Mouse (Mus musculus) kidney, embryonic 15.5 days (tissue): Measurements from ENCODE around the gene Cpa5. TPM values are rescaled to one million over a fixed set of nuclear protein-coding genes. Genes with fewer than 3 reads are reported as not detected.

ENCODE experiments used
- ATAC-seq: fragments of 200-750 bp; cut with Nextera tagmentation; replicated peaks from 2 replicates; pipeline ENCODE4 v1.8.0; 2017; ENCODE audit warnings: moderate TSS enrichment; ENCODE audit not compliant: low FRiP score
- H3K27ac ChIP-seq: fragments of 300-500 bp; sonication (generic); 2 replicates; pipeline ENCODE4 v1.5.1; 2015; ENCODE audit warnings: mild to moderate bottlenecking, inconsistent platforms
- H3K27me3 ChIP-seq: fragments of 300-500 bp; sonication (generic); 2 replicates; pipeline ENCODE4 v1.6.1; 2015; ENCODE audit warnings: inconsistent platforms
- H3K36me3 ChIP-seq: fragments of 300-500 bp; sonication (generic); 2 replicates; pipeline ENCODE4 v1.6.1; 2015; ENCODE audit warnings: inconsistent platforms
- H3K4me1 ChIP-seq: fragments of 300-500 bp; sonication (generic); 2 replicates; pipeline ENCODE4 v1.6.1; 2015; ENCODE audit warnings: inconsistent platforms
- H3K4me2 ChIP-seq: fragments of 300-500 bp; sonication (generic); 2 replicates; pipeline ENCODE4 v1.6.1; 2015; ENCODE audit warnings: moderate library complexity, mild to moderate bottlenecking, inconsistent platforms
- H3K4me3 ChIP-seq: fragments of 300-500 bp; sonication (generic); replicated peaks from 2 replicates; pipeline ENCODE4 v1.5.1; 2015; ENCODE audit warnings: mild to moderate bottlenecking, inconsistent platforms
- H3K9ac ChIP-seq: fragments of 300-500 bp; sonication (generic); 2 replicates; pipeline ENCODE4 v1.6.1; 2015; ENCODE audit warnings: mild to moderate bottlenecking, inconsistent platforms
- H3K9me3 ChIP-seq: fragments of 300-500 bp; sonication (generic); replicated peaks from 2 replicates; pipeline ENCODE4 v1.6.1; 2016; ENCODE audit warnings: inconsistent platforms
- WGBS: fragments of 180-500 bp; shearing (Covaris S2); methylation state at CpG from one replicate; pipeline ENCODE4 v1.1.7; 2015; ENCODE audit warnings: mixed read lengths; 5-methylcytosine and 5-hydroxymethylcytosine counted together
- polyA plus RNA-seq: library from polyadenylated mRNA; unstranded; fragments of >200 nt; fragmentation: Nextera tagmentation; extraction: Ambion mirVana; gene quantifications from 2 replicates; pipeline ENCODE4 v1.2.1, GENCODE M21; 2015

Gene Cpa5
- polyA plus RNA-seq, 1 experiment from 2014 or later: 0.40 TPM

DNA sequence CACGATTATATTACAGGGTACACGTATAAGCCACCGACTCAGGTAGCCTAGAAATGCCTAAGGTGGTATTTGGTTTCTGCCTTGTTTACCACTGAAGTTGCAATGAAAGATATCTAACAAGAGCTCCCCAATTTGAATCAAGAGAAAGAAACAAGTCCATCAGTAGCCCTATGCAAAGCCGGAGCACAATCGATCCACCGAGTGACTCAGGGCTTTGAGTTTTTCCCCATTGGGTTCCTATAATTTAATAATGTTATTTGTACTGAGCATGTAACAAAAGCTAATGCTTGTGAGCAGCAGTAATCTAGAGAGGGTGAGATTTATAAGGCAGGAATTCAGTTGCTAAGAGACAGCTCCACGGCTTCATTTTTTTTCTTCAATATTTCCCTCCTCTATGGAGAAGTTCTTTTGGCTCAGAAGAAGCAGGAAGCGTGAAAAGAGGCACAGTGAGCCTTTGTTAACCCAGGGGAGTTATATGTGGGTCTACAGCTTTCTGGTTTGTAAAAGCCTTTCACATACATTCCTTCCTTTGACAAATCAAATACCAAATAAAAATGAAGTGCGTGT lies 64.0 kb downstream of the Cpa5 start:
- Histone ChIP-seq H3K27ac (peak overlapping the region; percentile 97), H3K9ac (peak overlapping the region; percentile 45; the same call in 1 of the 2 replicates), H3K27me3 (no peaks in the 10 kb centered on the region), H3K9me3 (no peaks in the 10 kb centered on the region), H3K4me1 (peaks cover 58% of the 10 kb centered on the region), H3K4me2 (peak overlapping the region; percentile 44), H3K4me3 (no peak overlapping the region), H3K36me3 (no peaks in the 10 kb centered on the region)
- 46% methylated on average over 9 of the region's 9 CpGs for WGBS
- peak; percentile 34; the same call in 1 of the 2 replicates for ATAC-seq

GRCm38 (mm10) chr6:30675281-30675771 lies 64.5 kb downstream of the Cpa5 start:
- H3K27ac ChIP-seq: peak overlapping the region; percentile 97
- H3K4me2 ChIP-seq: peak overlapping the region; percentile 44
- peaks cover 61% of the 10 kb centered on the region for H3K4me1 ChIP-seq
- H3K9me3 ChIP-seq: no peaks in the 10 kb centered on the region
- WGBS: 23% methylated on average over 11 of the region's 11 CpGs
- H3K9ac ChIP-seq: peak overlapping the region; percentile 45
- H3K27me3 ChIP-seq: no peaks in the 10 kb centered on the region
- ATAC-seq: peak; percentile 53; the same call in 1 of the 2 replicates
- H3K4me3 ChIP-seq: no peak overlapping the region
- no peaks in the 10 kb centered on the region for H3K36me3 ChIP-seq

GRCm38 (mm10) chr6:30676506-30676905 lies 65.7 kb downstream of the Cpa5 start:
- Histone ChIP-seq H3K4me1 (peaks cover 66% of the 10 kb centered on the region), H3K9me3 (no peaks in the 10 kb centered on the region), H3K4me2 (no peak overlapping the region), H3K9ac (no peak overlapping the region), H3K4me3 (no peak overlapping the region), H3K36me3 (no peaks in the 10 kb centered on the region), H3K27ac (0 out of 2 replicates have a peak overlapping the region, but pooled peaks have one; percentile 97), H3K27me3 (no peaks in the 10 kb centered on the region)
- 87% methylated on average over 6 of the region's 6 CpGs for WGBS
- no peak for ATAC-seq

GRCm38 (mm10) chr6:30677591-30677990 lies 66.8 kb downstream of the Cpa5 start:
- no peak overlapping the region for H3K4me2 ChIP-seq
- no peaks in the 10 kb centered on the region for H3K36me3 ChIP-seq
- H3K27me3 ChIP-seq: no peaks in the 10 kb centered on the region
- H3K4me1 ChIP-seq: peaks cover 66% of the 10 kb centered on the region
- no peak overlapping the region for H3K4me3 ChIP-seq
- H3K9me3 ChIP-seq: no peaks in the 10 kb centered on the region
- no peak for ATAC-seq
- no peak overlapping the region for H3K9ac ChIP-seq
- WGBS: 91% methylated on average over 9 of the region's 9 CpGs
- H3K27ac ChIP-seq: no peak overlapping the region

- no peak for ATAC-seq
- Histone ChIP-seq H3K4me1 (peaks cover 66% of the 10 kb centered on the region), H3K4me2 (no peak overlapping the region), H3K27me3 (no peaks in the 10 kb centered on the region), H3K27ac (0 out of 2 replicates have a peak overlapping the region, but pooled peaks have one; percentile 24), H3K4me3 (no peak overlapping the region), H3K36me3 (no peaks in the 10 kb centered on the region), H3K9ac (no peak overlapping the region), H3K9me3 (no peaks in the 10 kb centered on the region)
- 84% methylated on average over 6 of the region's 6 CpGs for WGBS
Measured at GRCm38 (mm10) chr6:30678482-30678881, 67.7 kb downstream of the Cpa5 start.

DNA sequence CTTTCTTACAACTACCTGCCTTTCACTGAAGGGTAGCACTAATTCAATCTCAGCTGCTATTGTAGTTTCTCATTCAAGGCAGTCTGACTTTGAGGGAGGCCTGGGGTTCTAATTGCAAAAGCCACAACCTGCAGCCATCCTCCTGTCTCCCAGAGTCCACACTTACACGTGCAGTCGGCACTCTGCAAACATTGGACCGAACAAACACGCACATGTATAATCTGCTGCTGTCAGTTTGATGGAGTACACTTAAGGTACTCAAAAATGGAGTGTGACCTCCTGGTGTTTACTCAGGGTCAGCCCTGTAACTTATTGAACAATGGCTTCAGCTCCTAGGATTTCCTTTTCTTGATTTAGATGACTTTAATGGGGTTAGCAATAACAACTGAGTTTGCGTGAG lies 68.8 kb downstream of the Cpa5 start:
- 0 out of 2 replicates have a peak, but pooled peaks have one; percentile 40 for ATAC-seq
- no peak overlapping the region for H3K9ac ChIP-seq
- H3K4me3 ChIP-seq: no peak overlapping the region
- peaks cover 56% of the 10 kb centered on the region for H3K4me1 ChIP-seq
- no peak overlapping the region for H3K4me2 ChIP-seq
- WGBS: 18% methylated on average over 5 of the region's 5 CpGs
- H3K36me3 ChIP-seq: no peaks in the 10 kb centered on the region
- H3K9me3 ChIP-seq: no peaks in the 10 kb centered on the region
- H3K27me3 ChIP-seq: no peaks in the 10 kb centered on the region
- H3K27ac ChIP-seq: peak overlapping the region; percentile 69

GRCm38 (mm10) chr6:30680442-30680841 lies 69.6 kb downstream of the Cpa5 start:
- Histone ChIP-seq H3K36me3 (no peaks in the 10 kb centered on the region), H3K9me3 (no peaks in the 10 kb centered on the region), H3K27ac (peak overlapping the region; percentile 69), H3K27me3 (no peaks in the 10 kb centered on the region), H3K4me1 (peaks cover 48% of the 10 kb centered on the region), H3K4me2 (no peak overlapping the region), H3K4me3 (no peak overlapping the region), H3K9ac (no peak overlapping the region)
- no peak for ATAC-seq
- WGBS: 39% methylated on average over 7 of the region's 7 CpGs

Other genes with a start within 250 kb of the Cpa5 start
- gene Zc3hc1, start 220.0 kb upstream of the Cpa5 start, polyA plus RNA-seq: 63.6 and 69.4 TPM in 2 replicates
- 28.6 and 33.2 TPM in 2 replicates for gene Klhdc10, start 209.1 kb upstream of the Cpa5 start, polyA plus RNA-seq
- 44.5 and 46.6 TPM in 2 replicates for gene Tmem209, start 101.2 kb upstream of the Cpa5 start, polyA plus RNA-seq
- gene Ssmem1, start 101.2 kb upstream of the Cpa5 start, polyA plus RNA-seq: not detected in 2 replicates
- gene Cpa2, start 69.4 kb upstream of the Cpa5 start, polyA plus RNA-seq: 20.2 and 21.5 TPM in 2 replicates
- 0.18 and 0.37 TPM in 2 replicates for gene Cpa4, start 42.6 kb upstream of the Cpa5 start, polyA plus RNA-seq
- 1.8 and 3.0 TPM in 2 replicates for gene Cpa1, start 28.2 kb downstream of the Cpa5 start, polyA plus RNA-seq
- gene Cep41, start 82.7 kb downstream of the Cpa5 start, polyA plus RNA-seq: 23.5 and 24.9 TPM in 2 replicates
- gene Mest, start 112.5 kb downstream of the Cpa5 start, polyA plus RNA-seq: 2,036 and 2,131 TPM in 2 replicates